Mouse (Mus musculus): ENCODE measurements around the gene Slc39a5.

DNA sequence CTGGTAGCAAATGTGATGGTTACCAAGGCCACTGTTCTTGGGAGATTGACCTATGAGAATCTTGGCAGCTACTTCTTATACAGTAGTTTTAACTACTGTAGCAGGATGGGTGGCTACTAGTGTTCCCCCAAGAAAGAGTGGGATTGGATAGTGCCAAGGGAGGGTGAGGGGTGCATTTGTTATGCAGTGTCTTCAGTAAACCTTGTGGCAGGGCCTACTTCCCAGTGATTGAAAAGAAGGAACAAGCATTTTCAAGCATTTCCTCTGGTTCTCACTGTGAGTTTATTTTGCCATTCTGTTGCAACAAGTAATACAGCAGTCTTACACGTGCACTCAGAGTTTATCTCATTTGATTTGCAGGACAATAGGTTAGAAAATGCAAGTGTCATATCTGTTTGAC, 11.5 kb upstream of the Slc39a5 start:
- TF ChIP-seq CTCF (IDR thresholded peaks at IDR 0.05; ENCODE audit: extremely low read depth, insufficient read length, insufficient replicate concordance, low read depth, low read length) (no peak), POLR2A (IDR thresholded peaks at IDR 0.05; ENCODE audit: low read depth, low read length) (no peak)
